Mouse (Mus musculus) left cerebral cortex, adult 9 months (tissue): Measurements from ENCODE around the gene Atp6v0a1.
A peak's percentile ranks its signal among the peaks of the same experiment; 100 is the strongest.
"Not testable (repeated sequence)": the region's sequence is repeated elsewhere in the genome, so short reads cannot be mapped to it uniquely, and the experiment has no call there.

Source experiments
- DNase-seq, 2 experiments: peaks; one replicate each; pipeline ENCODE4 v3.0.0; 2022; ENCODE audit warnings: low spot score in 2 of 2

The Atp6v0a1 gene

DNA sequence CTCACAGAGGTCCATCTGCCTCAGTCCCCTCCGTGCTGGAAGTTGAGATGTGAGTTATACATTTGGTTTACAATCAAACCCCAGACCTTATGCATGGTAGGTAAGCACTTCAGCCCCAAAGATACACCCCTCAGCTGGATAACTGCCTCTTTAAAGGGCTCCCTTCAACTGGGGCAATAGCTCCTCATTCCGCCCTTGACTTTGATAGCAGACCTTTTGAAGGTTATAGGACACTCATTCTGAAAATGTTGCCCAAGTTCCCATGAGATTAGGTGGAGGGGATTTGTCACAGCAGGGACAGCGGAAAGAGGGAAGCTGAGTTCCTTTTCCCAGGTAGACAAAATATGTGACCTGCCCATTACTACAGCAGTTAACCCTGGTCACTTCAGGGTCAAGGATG, 28.0 kb upstream of the Atp6v0a1 start:
- DNase-seq, result no peak

DNA sequence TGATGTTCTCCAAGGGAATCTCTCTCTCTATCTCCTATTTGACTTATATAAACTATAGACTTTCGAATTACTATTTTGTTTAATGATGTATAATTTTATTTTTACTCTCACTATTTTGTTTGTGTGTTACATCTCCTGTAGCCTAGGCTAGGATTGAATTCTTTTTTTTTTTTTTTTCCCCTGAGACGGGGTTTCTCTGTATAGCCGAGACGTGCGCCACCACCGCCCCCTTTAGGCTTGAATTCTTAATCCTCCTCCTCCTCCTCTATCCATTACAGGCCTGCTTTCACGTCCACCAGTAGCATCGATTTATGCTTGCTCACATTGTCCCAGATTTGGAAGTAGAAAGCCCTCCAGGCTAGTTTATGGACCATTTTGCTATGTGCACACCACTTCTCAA, 27.2 kb upstream of the Atp6v0a1 start:
- no peak for DNase-seq

DNA sequence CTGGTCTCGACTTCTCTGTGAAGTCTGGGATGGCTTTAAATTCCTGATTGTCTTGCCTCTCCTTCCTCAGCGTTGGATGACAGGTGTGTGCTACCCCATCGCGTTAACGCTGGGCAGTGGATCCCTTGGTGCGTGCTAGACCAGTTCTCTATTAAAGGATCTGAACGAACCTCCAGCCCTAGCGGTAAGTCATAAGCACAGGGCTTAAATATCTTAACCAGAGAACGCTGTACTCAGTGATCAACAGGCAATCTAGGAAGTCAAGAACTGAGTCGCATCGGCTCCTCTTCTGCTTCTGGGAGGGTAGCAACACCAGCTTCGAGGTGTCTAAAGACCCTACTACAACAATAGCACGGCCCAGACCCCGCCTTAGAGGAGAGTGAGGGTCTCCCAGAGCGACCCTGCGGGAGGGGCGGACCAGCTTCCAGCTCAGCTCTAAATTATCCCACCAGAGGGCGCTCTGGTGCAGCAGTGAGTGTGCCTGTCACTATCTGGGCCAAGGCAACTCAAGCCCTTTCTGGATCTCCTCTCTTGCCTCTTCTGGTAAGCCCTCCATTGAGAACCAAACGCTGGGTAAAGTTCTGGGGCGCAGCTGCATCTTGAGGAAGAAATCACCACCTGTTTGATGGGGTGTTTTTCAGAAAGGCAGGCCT, 26.0 kb upstream of the Atp6v0a1 start:
- DNase-seq, result peak in 1 of 2 experiments; percentile 72

DNA sequence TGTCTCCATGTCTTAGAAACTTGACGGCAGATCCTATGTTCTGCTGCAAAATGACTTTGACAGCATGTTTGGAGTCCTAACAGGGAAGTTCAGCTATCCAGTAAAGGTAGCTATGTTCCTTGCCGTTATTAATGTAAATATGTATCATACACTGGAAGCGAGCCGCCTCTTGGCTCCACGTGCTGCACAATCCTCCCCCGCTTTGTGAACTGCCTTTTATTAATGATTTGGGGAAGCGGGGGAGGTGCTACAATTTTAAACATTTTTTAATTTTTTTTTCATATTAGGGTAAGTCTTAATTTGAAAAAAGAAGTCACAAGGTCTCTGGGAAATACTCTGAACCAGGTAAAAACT, 25.5 kb upstream of the Atp6v0a1 start:
- no peak for DNase-seq

DNA sequence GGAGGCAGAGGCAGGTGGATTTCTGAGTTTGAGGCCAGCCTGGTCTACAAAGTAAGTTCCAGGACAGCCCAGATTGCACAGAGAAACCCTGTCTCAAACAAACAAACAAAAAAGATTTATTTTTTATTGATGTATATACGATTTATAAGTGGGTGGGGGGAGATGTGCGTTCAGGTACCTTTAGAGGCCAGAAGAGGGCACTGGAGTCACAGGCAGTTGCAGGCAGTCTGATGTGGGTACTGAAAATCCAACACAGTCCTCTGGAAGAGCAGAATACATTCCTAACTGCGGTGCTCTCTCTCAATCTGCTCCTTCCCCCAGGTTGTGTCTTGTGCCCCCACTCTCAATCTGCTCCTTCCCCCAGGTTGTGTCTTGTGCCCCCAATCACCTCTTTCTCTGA, 23.6 kb upstream of the Atp6v0a1 start:
- DNase-seq, result no peak

DNA sequence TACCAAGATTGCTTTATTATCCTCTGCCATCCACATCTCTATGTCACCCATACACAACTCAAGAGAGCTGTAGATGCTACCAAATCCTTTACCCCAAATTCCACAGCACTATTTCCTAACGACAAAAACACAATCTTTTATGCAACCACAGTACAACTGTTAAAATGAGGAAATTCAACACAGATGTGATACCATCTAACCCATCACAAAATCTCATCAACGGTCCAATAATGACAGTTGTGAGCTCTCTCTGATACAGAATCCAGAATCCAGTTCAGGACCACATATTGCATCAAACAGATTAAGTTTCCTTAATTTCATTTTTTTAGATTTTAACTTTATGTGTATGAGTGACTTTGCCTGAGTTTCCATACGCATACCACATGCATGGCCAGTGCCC, 20.6 kb upstream of the Atp6v0a1 start:
- no peak for DNase-seq

DNA sequence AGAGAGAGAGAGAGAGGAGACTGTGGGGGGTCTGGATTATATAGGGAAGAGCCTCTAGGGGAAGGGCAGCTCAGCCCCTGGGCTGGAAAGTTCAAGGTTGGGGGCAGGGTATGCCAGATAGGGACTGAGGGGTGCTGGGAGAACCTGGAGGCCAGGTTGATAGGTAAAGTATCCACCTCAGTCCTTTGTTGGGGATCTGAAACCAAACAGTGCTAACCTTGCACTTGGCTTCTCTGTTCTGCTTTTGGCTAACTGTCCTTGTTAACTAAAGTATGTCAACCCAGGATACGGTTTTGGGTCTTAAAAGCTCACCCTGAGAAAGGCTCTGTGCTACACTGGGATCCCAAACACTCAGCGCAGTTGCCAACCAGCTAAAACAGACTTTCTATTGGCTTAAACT, 19.6 kb upstream of the Atp6v0a1 start:
- no peak for DNase-seq

DNA sequence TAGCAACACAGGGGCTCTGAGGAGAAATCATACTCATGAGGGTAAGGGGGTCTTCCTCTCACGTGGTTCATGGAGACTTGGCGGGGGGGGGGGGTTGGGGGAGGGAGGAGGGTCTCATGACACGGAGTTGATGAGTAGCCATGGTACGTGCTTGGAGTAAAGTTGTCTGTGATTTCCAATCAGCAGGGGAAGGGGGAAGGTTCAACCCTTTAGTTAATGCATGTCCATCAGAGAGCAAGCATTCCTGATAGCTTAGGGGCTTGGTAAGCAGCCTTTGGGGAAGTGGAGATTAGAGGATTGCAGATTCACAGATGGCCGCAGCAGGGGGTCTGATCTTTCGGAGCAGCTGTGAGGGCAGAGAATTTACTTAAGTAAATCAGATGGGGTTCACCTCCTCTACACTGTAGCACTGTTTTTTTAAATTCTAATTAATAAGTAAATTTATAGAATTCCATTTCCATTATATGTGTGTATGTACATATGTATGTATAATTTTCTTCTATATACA, 18.2 kb upstream of the Atp6v0a1 start:
- no peak for DNase-seq

DNA sequence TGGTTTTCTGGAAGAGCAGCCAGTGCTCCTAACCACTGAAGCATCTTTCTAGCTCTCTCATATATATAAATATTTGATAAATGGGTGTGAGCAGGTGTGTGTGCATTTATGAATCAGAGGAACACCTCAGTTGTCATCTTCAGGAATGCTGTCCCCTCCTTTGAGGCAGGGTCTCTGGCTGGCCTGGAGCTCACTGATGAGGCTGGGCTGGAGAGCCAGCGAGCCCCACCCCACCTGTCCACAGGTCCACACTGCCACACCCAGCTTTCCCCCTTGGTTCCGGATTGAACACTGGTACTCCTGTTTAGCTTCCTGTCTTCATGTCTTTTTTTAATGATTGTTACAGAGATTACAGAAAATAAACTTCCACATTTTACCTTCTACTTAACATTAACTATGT, 15.8 kb upstream of the Atp6v0a1 start:
- DNase-seq, result no peak

DNA sequence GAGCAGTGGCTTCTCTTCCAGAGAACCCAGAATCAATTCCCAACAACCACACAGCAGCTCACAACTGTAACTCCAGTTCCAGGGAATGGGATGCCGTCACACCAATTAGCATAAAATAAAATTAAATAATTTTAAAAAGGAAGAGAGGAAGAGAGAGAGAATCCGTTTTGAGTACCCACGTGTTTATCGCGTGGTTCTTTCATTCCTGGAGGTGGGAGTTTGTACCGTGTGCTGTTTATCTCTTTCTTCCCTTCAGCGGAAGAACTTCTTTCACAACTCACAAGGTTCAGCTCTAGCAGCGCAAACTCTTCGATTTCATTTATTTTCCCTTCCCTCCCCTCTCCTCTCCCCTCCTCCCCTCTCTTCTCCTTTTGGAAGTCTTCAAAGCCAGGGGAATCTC, 15.0 kb upstream of the Atp6v0a1 start:
- no peak for DNase-seq

DNA sequence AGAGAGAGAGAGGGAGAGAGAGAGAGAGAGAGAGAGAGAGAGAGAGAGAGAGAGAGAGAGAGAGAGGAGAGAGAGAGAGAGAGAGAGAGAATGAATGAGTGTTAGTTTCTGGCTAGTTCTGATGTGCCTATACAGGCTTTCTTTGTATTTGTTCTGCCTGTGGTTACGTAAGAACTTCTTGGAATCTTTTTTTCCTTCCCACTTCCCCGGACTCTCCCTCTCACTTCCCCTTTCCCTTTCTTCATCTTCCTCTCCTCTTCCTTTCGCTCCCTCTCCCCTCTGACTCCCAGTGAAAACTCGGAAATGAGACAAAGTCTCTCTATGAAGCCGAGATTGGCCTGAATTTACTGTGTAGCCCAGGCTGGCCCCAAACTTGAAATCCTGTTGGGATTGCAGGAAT, 14.6 kb upstream of the Atp6v0a1 start:
- DNase-seq, result no peak

DNA sequence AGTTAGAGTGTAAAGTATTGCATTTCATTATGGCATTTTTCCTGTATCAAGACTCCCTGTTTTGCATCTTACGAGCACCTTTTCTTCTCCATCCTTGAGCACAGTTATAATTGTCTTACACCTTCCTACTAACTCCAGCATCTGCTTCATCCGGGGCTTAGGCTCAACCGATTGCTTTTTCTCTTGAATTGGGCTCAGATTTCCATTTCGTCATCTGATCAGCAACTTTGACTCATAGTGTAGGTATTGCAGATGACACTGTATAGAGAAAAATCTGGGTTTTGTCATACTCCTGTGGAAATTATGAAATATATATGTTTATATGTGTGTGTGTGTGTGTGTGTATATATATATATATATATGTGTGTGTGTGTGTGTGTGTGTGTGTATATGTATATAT, 12.8 kb upstream of the Atp6v0a1 start:
- no peak for DNase-seq

DNA sequence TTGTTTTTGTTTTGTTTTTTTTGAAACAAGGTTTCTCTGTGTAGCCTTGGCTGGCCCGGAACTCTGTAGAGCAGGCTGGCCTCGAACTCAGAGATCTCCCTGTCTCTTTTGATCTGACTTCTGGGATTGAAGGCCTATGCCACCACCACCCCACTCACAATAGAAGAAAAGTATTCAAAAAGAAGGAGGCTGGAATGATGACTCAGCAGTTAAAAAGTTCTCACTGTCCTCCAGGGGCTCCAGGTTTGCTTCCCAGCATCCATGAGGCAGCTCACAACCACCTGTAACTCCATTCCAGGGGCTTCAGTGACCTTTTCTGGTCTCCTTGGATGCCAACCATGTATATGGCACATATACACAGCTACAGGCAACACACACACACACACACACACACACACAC, 10.4 kb upstream of the Atp6v0a1 start:
- DNase-seq, result no peak

DNA sequence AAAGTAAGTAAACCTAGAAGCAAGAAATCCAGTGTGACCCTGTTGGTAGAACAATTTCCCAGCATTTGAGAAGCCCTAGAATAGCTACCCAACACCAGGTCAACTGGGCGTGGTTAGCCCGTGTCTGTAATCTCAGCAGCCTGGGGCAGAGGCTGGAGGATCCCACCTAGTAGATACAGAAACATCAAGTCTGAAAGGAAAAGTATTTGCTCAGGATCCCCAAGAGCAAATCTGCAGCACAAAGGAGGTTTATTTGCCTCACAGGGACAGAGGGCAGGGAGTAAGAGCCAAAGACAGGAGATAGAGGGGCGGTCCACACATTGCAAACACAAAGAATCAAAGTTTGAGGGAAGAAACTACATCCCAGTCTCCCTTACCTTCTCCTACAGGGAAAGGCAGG, 10.0 kb upstream of the Atp6v0a1 start:
- no peak for DNase-seq

DNA sequence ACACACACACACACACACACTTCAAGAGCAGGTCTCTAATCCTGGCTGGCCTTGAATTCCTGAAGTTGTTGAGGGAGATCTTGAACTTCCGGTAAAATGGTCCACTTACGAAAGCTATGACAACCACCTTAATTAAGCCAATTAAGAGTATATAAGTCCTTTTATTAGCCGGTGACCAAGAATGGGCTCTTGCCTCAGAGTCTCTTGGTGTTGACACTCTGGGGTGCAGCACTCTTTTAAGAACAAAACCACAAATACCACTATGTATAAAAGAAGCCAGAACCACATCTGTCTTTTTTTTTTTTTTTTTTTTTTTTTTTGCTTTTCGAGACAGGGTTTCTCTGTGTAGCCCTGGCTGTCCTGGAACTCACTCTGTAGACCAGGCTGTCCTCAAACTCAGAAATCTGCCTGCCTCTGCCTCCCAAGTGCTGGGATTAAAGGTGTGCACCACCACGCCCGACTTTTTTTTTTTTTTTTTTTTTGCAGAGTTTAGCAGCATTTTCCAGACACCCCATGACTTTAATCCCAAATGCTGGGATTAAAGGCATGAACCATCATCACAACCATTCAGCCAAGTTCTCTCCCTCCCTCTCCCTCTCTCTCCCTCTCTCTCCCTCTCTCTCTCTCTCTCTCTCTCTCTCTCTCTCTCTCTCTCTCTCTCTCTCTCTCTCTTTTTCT, 7.2 kb upstream of the Atp6v0a1 start:
- not testable (repeated sequence) for DNase-seq

DNA sequence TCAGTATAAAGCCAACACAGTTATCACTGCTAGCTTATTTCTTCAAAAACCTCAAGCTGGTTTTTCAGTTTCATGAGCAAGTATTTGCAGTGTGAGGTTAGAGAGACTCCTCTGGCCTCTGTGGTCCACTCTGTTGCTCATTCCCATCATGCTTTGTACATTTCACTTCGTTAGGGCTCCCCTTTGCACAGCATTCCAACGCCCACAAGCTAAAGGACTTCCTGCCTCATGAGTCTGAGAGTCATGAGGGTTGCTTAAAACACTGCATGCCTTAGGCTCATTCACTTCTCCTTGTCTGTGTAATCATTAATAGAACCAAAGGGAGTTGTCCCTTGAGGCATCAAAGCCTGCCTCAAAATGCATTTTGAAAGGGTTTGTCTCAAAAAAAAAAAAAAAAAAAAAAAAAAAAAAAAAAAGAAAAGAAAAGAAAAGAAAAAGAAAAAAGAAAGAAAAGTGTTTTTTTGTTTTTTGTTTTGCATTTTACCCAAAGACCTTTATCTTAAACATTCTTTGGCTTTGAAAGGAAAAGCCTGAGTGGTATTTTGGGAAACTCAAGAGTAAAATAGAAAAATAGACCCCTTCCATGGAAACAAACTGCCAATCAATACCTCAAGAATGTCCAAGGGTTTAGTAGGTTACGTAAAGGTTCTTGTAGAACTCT, 6.1 kb upstream of the Atp6v0a1 start:
- no peak for DNase-seq

DNA sequence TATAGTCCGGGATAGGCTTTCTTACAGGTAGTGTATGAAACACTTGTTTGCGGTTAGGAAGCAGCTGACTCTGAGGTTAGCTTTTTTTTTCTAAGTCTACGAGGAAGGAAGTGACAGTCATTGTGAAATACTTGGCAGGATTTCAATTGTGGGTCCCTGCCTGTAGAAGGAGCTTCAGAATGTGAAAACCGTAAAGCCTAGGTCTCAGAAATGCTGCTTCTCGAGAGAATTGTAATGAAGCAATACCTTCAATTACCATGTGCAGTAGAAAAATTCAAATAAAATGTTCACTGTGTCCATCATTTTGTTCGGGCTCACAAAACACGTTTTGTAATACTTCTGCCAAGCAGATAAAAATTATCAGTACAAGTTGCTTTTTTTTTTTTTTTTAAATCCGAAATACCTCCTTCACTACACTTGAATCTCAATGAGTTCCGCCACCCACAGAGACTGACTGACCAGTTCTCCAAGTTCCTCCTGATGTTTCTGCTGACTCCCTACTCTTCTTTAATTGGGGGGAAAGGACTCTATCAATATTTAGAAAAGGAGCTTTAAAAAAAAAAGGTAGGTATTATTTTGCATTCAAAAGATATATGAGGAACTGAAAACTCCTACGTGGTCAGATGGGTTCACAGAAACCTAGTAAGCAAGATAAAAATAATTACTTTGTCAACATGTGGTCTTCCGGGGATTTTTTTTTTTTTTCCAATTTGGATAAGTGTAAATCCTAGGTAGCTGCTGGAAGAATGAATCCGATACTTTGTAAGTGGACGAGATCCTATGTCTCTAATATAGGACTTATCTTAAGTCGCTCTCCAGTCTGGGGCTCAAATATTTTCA, 826 bp upstream of the Atp6v0a1 start:
- no peak for DNase-seq

DNA sequence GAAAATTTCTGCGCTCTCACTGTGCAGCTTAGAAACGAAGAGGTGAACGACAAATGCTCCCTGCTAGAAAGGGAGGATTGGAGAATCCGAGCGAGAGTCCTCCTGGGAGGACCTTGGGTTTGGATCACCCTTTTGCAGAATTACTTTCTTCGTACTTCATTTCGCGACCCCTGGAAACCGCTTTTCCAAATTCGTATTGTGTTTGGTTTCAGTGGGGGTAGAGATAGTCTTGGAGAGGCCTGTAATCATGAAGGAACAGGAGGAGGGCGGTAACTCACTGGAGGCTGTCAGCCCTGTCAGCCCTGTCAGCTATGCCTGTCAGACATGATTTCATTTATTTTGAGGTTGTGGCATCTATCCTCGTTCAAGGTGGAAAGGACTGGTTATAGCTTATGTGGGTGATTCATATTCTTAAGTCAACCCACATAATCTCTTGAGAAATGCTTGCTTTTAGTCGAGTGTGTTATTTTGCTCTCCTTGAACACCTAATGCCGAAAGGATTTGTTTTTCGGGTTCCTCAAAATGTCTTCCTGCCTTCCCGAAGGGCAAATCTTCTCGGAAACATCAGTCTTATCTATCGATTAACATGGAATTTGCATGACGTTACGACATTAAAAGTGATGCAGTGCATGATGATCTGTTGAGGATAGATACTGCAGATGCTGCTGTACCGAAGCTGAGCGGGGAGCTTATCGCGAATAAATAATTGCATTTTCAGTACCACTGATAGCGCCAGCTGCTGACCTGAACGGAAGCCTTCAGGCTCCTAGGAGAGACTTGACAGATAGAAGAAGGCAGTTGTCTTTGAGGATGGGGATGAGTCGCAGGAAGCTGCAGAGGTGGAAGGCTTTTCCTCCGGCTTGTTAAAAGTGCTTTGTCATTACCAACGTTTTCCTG, 884 bp downstream of the Atp6v0a1 start:
- peak in 1 of 2 experiments; percentile 39 for DNase-seq

DNA sequence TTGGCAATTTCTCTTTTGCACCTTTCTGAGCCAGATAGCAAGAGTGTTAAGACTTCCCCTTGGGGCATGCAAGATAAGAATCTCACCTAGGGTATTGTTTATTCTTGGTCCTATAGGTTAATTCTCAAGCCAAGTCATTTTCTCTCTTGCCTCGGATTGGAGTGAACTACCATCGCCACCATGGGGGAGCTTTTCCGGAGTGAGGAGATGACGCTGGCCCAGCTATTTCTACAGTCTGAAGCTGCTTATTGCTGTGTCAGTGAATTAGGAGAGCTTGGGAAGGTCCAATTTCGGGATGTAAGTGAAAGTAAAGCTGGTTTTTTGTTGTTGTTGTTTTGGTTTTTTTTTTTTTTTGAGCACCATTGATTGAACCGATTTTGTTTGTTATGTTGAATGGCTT, 2.4 kb downstream of the Atp6v0a1 start:
- DNase-seq, result no peak

DNA sequence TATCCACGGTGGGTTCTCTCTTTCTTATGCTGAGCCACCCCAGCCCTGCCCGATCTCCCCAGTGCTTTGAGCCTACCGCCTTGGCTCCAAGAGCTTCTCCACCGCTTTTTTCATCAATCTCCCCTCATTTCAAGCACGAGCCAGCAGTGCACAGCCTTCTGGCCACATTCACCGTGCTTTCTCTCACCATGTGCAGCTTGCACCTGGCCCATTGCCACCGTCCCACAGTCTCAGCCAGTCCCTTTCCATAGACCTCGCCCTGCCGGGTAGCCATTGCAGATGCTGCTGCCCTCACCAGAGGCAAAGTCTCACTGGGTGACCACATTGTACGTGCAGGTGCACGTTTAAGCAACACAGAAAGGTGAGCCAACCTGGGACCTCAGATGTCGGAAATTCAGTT, 14.1 kb downstream of the Atp6v0a1 start:
- DNase-seq, result no peak

DNA sequence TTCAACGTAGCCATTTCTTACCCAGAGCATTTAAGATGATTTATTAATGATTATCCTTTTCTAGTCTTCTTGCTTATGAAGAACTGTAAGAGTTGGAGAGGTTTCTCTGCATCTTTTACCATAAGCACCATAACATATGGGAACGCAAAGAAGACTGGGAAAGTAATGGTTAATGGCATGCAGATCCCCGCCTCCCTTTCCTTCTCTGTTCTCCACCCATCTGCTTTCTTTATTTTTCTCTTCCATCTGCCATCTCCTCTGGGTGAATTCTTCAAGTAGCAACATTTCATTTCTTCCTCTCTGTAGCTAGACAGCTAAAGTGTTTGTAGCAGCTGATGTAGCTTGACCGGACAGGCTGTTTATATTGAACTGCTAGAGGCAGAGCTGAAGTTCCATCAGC, 14.7 kb downstream of the Atp6v0a1 start:
- no peak for DNase-seq
